Mouse (Mus musculus) limb, embryonic 13.5 days (tissue): ENCODE results near the gene 1700023F06Rik. TPM values are rescaled to one million over a fixed set of nuclear protein-coding genes. Genes with fewer than 3 reads are reported as not detected.
"Not testable (repeated sequence)": the region's sequence is repeated elsewhere in the genome, so short reads cannot be mapped to it uniquely, and the experiment has no call there.

Source experiments
- ATAC-seq: fragments of 200-750 bp; cut with Nextera tagmentation; 2 replicates; pipeline ENCODE4 v1.8.0; 2017; ENCODE audit warnings: low read depth, moderate number of reproducible peaks, moderate TSS enrichment; ENCODE audit not compliant: low FRiP score
- H3K27ac ChIP-seq: fragments of 300-500 bp; sonication (generic); 2 replicates; pipeline ENCODE4 v1.5.1; 2015; ENCODE audit warnings: inconsistent platforms, mild to moderate bottlenecking, moderate library complexity
- H3K27me3 ChIP-seq: fragments of 300-500 bp; sonication (generic); 2 replicates; pipeline ENCODE4 v1.6.1; 2015; ENCODE audit warnings: mild to moderate bottlenecking, inconsistent platforms
- H3K36me3 ChIP-seq: fragments of 300-500 bp; sonication (generic); 2 replicates; pipeline ENCODE4 v1.6.1; 2015; ENCODE audit warnings: inconsistent platforms, mild to moderate bottlenecking, moderate library complexity
- H3K4me1 ChIP-seq: fragments of 300-500 bp; sonication (generic); 2 replicates; pipeline ENCODE4 v1.6.1; 2015; ENCODE audit warnings: inconsistent platforms
- H3K4me2 ChIP-seq: fragments of 300-500 bp; sonication (generic); replicated peaks from 2 replicates; pipeline ENCODE4 v1.6.1; 2015; ENCODE audit warnings: inconsistent platforms, mild to moderate bottlenecking, moderate library complexity
- H3K4me3 ChIP-seq: fragments of 300-500 bp; sonication (generic); 2 replicates; pipeline ENCODE4 v1.5.1; 2015; ENCODE audit warnings: moderate library complexity, mild to moderate bottlenecking, inconsistent platforms
- H3K9ac ChIP-seq: fragments of 300-500 bp; sonication (generic); 2 replicates; pipeline ENCODE4 v1.6.1; 2015; ENCODE audit warnings: mild to moderate bottlenecking, inconsistent platforms
- H3K9me3 ChIP-seq: fragments of 300-500 bp; sonication (generic); 2 replicates; pipeline ENCODE4 v1.6.1; 2016; ENCODE audit warnings: inconsistent platforms
- WGBS: fragments of 180-500 bp; shearing (Covaris S2); methylation state at CpG from one replicate; pipeline ENCODE4 v1.1.7; 2015; 5-methylcytosine and 5-hydroxymethylcytosine counted together
- polyA plus RNA-seq: library from polyadenylated mRNA; unstranded; fragments of >200 nt; fragmentation: Nextera tagmentation; extraction: Ambion mirVana; gene quantifications from 2 replicates; pipeline ENCODE4 v1.2.1, GENCODE M21; 2015

1700023F06Rik gene
- polyA plus RNA-seq, 1 experiment from 2014 or later, result 0.55 TPM

GRCm38 (mm10) chr11:103237757-103238156 is 29.4 kb upstream of the 1700023F06Rik start:
- peaks cover 34% of the 10 kb centered on the region for H3K36me3 ChIP-seq
- H3K9ac ChIP-seq, result no peak overlapping the region
- H3K27ac ChIP-seq, result no peak overlapping the region
- no peak overlapping the region for H3K4me2 ChIP-seq
- H3K4me3 ChIP-seq, result no peak overlapping the region
- H3K4me1 ChIP-seq, result peaks cover 27% of the 10 kb centered on the region
- no peaks in the 10 kb centered on the region for H3K9me3 ChIP-seq
- ATAC-seq, result no peak
- 72% methylated on average over 9 of the region's 9 CpGs for WGBS
- H3K27me3 ChIP-seq, result no peaks in the 10 kb centered on the region

DNA sequence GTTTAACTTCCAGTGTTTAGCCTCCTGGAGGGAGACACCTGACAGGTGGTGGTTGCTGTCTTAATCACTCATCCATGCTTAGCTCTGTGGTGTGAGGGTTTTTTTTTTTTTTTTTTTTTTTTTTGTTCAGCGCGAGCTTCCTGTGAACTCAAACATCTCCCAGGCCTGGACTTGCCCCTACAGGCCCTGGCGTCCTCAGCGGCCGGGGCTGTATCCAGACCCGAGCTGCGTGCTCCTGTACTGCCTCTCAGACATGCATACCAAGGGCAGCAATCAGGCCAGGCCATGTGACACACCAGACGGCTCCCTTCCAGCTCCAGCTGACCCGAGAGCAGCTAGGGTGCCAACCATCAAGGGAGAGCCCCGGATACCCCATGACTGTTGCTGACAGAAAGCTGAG is 28.5 kb upstream of the 1700023F06Rik start:
- H3K27me3 ChIP-seq, result no peaks in the 10 kb centered on the region
- H3K4me2 ChIP-seq, result no peak overlapping the region
- H3K4me3 ChIP-seq, result no peak overlapping the region
- no peaks in the 10 kb centered on the region for H3K9me3 ChIP-seq
- H3K4me1 ChIP-seq, result peaks cover 27% of the 10 kb centered on the region
- no peak overlapping the region for H3K9ac ChIP-seq
- WGBS, result 76% methylated on average over 10 of the region's 10 CpGs
- H3K36me3 ChIP-seq, result peaks cover 34% of the 10 kb centered on the region
- no peak overlapping the region for H3K27ac ChIP-seq
- ATAC-seq, result no peak

DNA sequence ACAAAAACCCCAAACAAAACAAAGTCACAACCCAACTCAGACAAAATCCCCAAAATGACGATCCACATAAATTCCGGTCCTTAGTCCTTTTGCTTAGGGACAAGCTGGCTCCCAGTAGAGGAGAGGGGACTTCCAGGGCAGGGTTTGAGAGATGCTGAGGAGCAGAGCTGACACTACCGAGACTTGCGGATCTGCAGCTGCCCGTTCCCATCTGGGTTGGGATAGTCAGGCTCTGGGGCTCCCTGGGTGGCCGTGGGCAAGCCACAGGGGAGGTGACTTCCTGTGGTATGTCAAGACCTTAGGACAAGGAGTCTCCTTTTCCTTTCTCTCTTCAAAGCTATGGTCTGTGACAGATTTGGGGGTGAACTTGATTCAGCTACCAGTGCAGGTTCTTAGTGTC is 28.1 kb upstream of the 1700023F06Rik start:
- Histone ChIP-seq H3K27me3 (no peaks in the 10 kb centered on the region), H3K4me3 (no peak overlapping the region), H3K4me1 (peaks cover 23% of the 10 kb centered on the region), H3K36me3 (peaks cover 38% of the 10 kb centered on the region), H3K27ac (no peak overlapping the region; the same call in 1 of the 2 replicates), H3K4me2 (no peak overlapping the region), H3K9ac (no peak overlapping the region), H3K9me3 (no peaks in the 10 kb centered on the region)
- ATAC-seq, result no peak
- WGBS, result 72% methylated on average over 6 of the region's 6 CpGs

DNA sequence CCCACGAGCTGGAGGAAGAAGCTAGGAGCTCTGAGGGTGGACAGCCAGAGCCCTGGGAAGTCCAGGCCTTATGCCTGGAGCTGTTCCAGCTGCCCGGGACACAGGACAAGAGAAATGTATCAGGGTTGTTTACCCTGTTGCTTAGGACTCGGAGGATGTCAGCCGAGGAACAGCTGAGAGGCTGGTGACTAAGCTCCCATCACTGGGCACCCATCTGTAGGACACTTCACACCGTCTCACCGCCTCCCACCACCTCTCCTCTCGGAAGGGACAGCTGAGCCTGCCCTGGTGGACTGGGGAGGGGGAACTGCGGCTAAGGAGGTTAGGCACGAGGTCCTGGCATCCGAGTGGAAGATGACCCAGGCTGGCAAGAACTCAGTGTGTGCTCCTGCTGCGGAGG is 27.3 kb upstream of the 1700023F06Rik start:
- Histone ChIP-seq H3K4me1 (peaks cover 21% of the 10 kb centered on the region), H3K9me3 (no peaks in the 10 kb centered on the region), H3K36me3 (peaks cover 45% of the 10 kb centered on the region), H3K4me3 (no peak overlapping the region), H3K4me2 (no peak overlapping the region), H3K9ac (no peak overlapping the region), H3K27ac (peak overlapping the region; percentile 28; the same call in 1 of the 2 replicates), H3K27me3 (no peaks in the 10 kb centered on the region)
- 0 out of 2 replicates have a peak, but pooled peaks have one; percentile 30 for ATAC-seq
- 72% methylated on average over 11 of the region's 11 CpGs for WGBS

DNA sequence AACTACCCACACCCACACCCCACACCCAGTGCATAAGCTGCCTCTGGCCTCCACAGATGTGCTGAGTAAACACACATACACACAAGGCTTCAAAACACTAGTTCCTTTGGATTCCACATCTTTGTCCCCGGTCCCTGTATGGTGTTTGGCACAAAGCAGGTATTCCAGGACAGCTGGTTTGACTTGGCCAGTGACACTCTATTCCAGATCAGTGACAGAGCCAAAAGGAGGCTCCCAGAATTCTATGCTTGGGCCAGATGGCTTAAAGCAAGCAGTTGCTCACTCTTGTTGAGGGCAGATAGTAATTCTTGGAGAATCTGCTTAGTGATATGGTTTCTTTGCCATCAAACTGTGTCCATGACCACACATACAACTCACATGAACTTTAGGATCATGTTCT is 26.1 kb upstream of the 1700023F06Rik start:
- H3K4me1 ChIP-seq, result 0 out of 2 replicates have a peak, but pooled peaks cover 8% of the 10 kb centered on the region
- ATAC-seq, result no peak
- peaks cover 50% of the 10 kb centered on the region for H3K36me3 ChIP-seq
- no peak overlapping the region for H3K4me3 ChIP-seq
- no peak overlapping the region for H3K4me2 ChIP-seq
- no peak overlapping the region for H3K9ac ChIP-seq
- no peaks in the 10 kb centered on the region for H3K27me3 ChIP-seq
- H3K27ac ChIP-seq, result no peak overlapping the region
- H3K9me3 ChIP-seq, result no peaks in the 10 kb centered on the region
- WGBS, result 82% methylated on average over 1 of the region's 1 CpGs

DNA sequence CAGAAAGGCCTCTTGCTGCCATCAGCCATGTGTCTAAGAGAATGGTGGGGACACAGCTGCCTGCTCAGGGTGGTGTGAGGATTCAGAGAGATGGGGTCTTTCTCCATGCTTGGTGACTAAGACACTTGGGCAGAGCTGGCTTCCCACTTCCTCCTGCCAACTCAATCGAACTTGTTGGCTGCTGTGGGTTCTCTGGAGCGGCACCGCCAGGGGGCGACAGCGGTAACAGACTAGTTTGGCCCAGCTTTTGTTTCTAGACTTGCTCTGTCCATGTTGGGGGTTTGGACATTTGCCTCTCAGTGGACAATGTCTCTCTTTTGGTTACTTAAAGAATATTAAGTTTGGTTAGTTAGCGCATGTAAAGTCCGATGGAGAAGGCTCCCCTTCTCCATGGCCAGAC is 24.6 kb upstream of the 1700023F06Rik start:
- Histone ChIP-seq H3K9me3 (no peaks in the 10 kb centered on the region), H3K4me2 (no peak overlapping the region), H3K9ac (no peak overlapping the region), H3K36me3 (peaks cover 46% of the 10 kb centered on the region), H3K4me3 (no peak overlapping the region), H3K27ac (no peak overlapping the region), H3K27me3 (no peaks in the 10 kb centered on the region), H3K4me1 (0 out of 2 replicates have a peak, but pooled peaks cover 8% of the 10 kb centered on the region)
- 34% methylated on average over 7 of the region's 7 CpGs for WGBS
- no peak for ATAC-seq

- Histone ChIP-seq H3K4me3 (no peak overlapping the region), H3K36me3 (peaks cover 51% of the 10 kb centered on the region), H3K9me3 (no peaks in the 10 kb centered on the region), H3K4me2 (no peak overlapping the region), H3K9ac (no peak overlapping the region; the same call in 1 of the 2 replicates), H3K27me3 (no peaks in the 10 kb centered on the region), H3K4me1 (0 out of 2 replicates have a peak, but pooled peaks cover 5% of the 10 kb centered on the region), H3K27ac (no peak overlapping the region)
- no peak for ATAC-seq
- WGBS, result 88% methylated on average over 7 of the region's 7 CpGs
Observed at GRCm38 (mm10) chr11:103231367-103231766, 23.0 kb upstream of the 1700023F06Rik start.

- 88% methylated on average over 19 of the region's 19 CpGs for WGBS
- no peak overlapping the region for H3K4me2 ChIP-seq
- no peaks in the 10 kb centered on the region for H3K27me3 ChIP-seq
- no peak overlapping the region for H3K4me3 ChIP-seq
- peaks cover 58% of the 10 kb centered on the region for H3K36me3 ChIP-seq
- no peak overlapping the region for H3K27ac ChIP-seq
- no peak overlapping the region; the same call in 1 of the 2 replicates for H3K9ac ChIP-seq
- 0 out of 2 replicates have a peak, but pooled peaks cover 5% of the 10 kb centered on the region for H3K4me1 ChIP-seq
- H3K9me3 ChIP-seq, result no peaks in the 10 kb centered on the region
- ATAC-seq, result no peak
Observed at GRCm38 (mm10) chr11:103230626-103231025, 22.3 kb upstream of the 1700023F06Rik start.

DNA sequence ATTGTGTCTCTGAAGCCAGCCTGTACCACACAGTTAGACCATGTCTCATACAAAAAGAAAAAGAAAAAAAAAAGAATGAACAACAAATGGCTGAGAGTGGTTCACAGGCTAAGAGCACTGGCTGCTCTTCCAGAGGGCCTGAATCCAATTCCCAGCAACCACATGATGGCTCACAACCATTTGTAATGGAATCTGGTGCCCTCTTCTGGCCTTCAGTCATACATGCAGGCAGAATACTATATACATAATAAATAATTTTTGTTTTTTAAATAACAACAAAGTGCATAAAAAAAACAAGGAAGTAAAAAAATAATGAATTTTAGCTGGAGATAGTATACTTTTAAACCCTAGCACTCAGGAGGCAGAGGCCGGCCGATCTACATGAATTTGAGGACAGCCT is 21.2 kb upstream of the 1700023F06Rik start:
- Histone ChIP-seq H3K4me2 (no peak overlapping the region), H3K36me3 (peaks cover 69% of the 10 kb centered on the region), H3K4me3 (no peak overlapping the region), H3K9me3 (no peaks in the 10 kb centered on the region), H3K9ac (no peak overlapping the region), H3K27ac (no peak overlapping the region), H3K27me3 (no peaks in the 10 kb centered on the region), H3K4me1 (peaks cover 11% of the 10 kb centered on the region; the same call in 1 of the 2 replicates)
- WGBS, result 97% methylated on average over 2 of the region's 2 CpGs
- no peak for ATAC-seq

GRCm38 (mm10) chr11:103223951-103224456 is 15.6 kb upstream of the 1700023F06Rik start:
- no peak overlapping the region for H3K9ac ChIP-seq
- H3K27ac ChIP-seq, result no peak overlapping the region

GRCm38 (mm10) chr11:103223444-103223843 is 15.1 kb upstream of the 1700023F06Rik start:
- WGBS, result 87% methylated on average over 10 of the region's 10 CpGs
- Histone ChIP-seq H3K27me3 (peaks cover 6% of the 10 kb centered on the region; the same call in 1 of the 2 replicates), H3K9me3 (no peaks in the 10 kb centered on the region), H3K4me1 (peaks cover 8% of the 10 kb centered on the region), H3K9ac (no peak overlapping the region), H3K4me2 (no peak overlapping the region), H3K27ac (no peak overlapping the region), H3K36me3 (peaks cover 81% of the 10 kb centered on the region), H3K4me3 (no peak overlapping the region)
- ATAC-seq, result no peak

More at GRCm38 (mm10) chr11:103223951-103224456, 15.6 kb upstream of the 1700023F06Rik start:
- Histone ChIP-seq H3K4me2 (no peak overlapping the region), H3K9me3 (no peaks in the 10 kb centered on the region), H3K27me3 (peaks cover 6% of the 10 kb centered on the region; the same call in 1 of the 2 replicates), H3K4me3 (no peak overlapping the region), H3K36me3 (peaks cover 87% of the 10 kb centered on the region), H3K4me1 (peaks cover 6% of the 10 kb centered on the region; the same call in 1 of the 2 replicates)
- ATAC-seq, result no peak
- WGBS, result 65% methylated on average over 18 of the region's 18 CpGs

DNA sequence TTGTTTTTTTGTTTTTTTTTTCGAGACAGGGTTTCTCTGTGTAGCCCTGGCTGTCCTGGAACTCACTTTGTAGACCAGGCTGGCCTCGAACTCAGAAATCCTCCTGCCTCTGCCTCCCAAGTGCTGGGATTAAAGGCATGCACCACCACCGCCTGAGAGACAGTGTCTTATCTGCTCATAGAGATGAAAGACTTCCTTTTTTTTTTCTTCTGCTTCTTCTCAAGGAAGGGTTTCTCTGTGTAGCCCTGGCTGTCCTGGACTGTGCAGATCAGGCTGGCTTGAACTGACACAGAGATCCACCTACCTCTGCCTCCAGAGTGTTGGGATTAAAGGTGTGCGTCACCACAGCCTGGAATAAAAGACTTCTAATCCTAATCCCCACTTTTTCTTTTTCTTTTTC is 14.4 kb upstream of the 1700023F06Rik start:
- not testable (repeated sequence) for H3K9me3 ChIP-seq, H3K4me2 ChIP-seq, H3K4me3 ChIP-seq, H3K27ac ChIP-seq, ATAC-seq, H3K9ac ChIP-seq, H3K27me3 ChIP-seq
- H3K36me3 ChIP-seq, result peaks cover 77% of the 10 kb centered on the region
- H3K4me1 ChIP-seq, result peaks cover 12% of the 10 kb centered on the region
- 85% methylated on average over 4 of the region's 4 CpGs for WGBS

DNA sequence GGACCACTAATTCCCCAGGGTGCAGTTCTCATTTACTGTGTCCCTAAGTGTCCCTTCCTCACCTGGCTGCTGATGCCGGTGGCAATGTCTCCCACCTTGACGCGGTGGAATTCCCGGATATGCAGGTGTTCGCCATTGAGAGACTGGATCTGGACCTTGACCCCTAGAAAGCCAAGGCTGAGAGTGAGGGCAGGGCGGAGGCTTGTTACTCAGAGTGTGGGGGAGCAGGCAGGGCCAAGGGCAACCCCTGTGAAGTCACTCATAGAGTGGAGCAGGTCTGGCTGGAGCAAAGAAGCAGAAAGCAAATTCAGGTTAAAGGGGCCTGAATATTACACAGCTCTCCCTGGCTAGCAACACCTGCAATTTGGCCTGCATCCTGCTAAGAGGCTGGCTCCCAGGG is 13.1 kb upstream of the 1700023F06Rik start:
- ATAC-seq, result no peak
- H3K4me2 ChIP-seq, result no peak overlapping the region
- H3K9ac ChIP-seq, result no peak overlapping the region
- H3K4me3 ChIP-seq, result no peak overlapping the region
- no peak overlapping the region for H3K27ac ChIP-seq
- no peaks in the 10 kb centered on the region for H3K9me3 ChIP-seq
- peaks cover 17% of the 10 kb centered on the region for H3K27me3 ChIP-seq
- WGBS, result 92% methylated on average over 6 of the region's 6 CpGs
- peaks cover 12% of the 10 kb centered on the region for H3K4me1 ChIP-seq
- peaks cover 64% of the 10 kb centered on the region for H3K36me3 ChIP-seq
